ENCODE assay signal across 8 mouse cellular contexts in genomic region chr2:119872371-119873104, GRCm38 (mm10). TPM values are rescaled to one million over a fixed set of nuclear protein-coding genes. Genes with fewer than 3 reads are reported as not detected.
DNase-seq lines count a peak whose midpoint lies in the region; ATAC-seq and TF ChIP-seq lines count a peak whose summit lies in the region.

No protein-coding gene starts in this region.

- ATAC-seq in forebrain, embryonic 16.5 days, result peak; percentile 92
- peak; percentile 43 for ATAC-seq in neutrophil, adult 5-6 weeks (ENCODE audit: extremely low read depth, insufficient number of reproducible peaks, low FRiP score, poor library complexity, severe bottlenecking)

- under 1% methylated on average over 72 of the region's 73 CpGs for WGBS in forebrain, embryonic 16.5 days
- WGBS in lung, adult 2 months, result under 1% methylated on average over 72 of the region's 73 CpGs

- no peaks in the 10 kb centered on the region for H3K9me3 ChIP-seq in forebrain, embryonic 16.5 days (ENCODE audit: control insufficient read depth, low read length)

- peak overlapping the region; percentile 64 for H3K9ac ChIP-seq in forebrain, embryonic 16.5 days (replicated peaks; ENCODE audit: low read depth, low read length)

- H3K4me3 ChIP-seq in forebrain, embryonic 16.5 days (replicated peaks; ENCODE audit: low read length), result peak overlapping the region; percentile 54
- peak overlapping the region; percentile 75 for H3K4me3 ChIP-seq in layer of hippocampus, adult 2 months
- peak overlapping the region; percentile 75 for H3K4me3 ChIP-seq in lung, adult 2 months (replicated peaks; ENCODE audit: extremely low read depth, low read depth, low read length)

- H3K4me2 ChIP-seq in forebrain, embryonic 16.5 days (ENCODE audit: low read length), result peak overlapping the region; percentile 81

- peak; percentile 79 for DNase-seq in ES-CJ7 (ENCODE audit: low read depth, low spot score)
- DNase-seq in cerebellum, adult 18-20 months, result peak; percentile 86 to 87
- peak; percentile 51 for DNase-seq in heart, postnatal 25 days (ENCODE audit: low spot score)
- DNase-seq in layer of hippocampus, adult 2 months (ENCODE audit: low spot score in 2 of 2), result peak; percentile 68 to 72
- DNase-seq in lung, adult 2 months, result peak; percentile 73
- DNase-seq in testis, postnatal 10 days (ENCODE audit: low spot score), result peak; percentile 84

- no peaks in the 10 kb centered on the region for H3K36me3 ChIP-seq in forebrain, embryonic 16.5 days (ENCODE audit: control insufficient read depth, insufficient read depth)

- H3K27me3 ChIP-seq in forebrain, embryonic 16.5 days (replicated peaks; ENCODE audit: control insufficient read depth, insufficient read depth, low read length), result no peaks in the 10 kb centered on the region

- TF ChIP-seq POLR2A in lung, adult 2 months (IDR thresholded peaks at IDR 0.05; ENCODE audit: borderline replicate concordance, extremely low read depth, low read depth, low read length), result 0 out of 2 replicates have a peak, but pooled peaks have one; percentile 35

- peak; percentile 18 for TF ChIP-seq CTCF in layer of hippocampus, adult 2 months (conservative IDR thresholded peaks at IDR 0.05)
- TF ChIP-seq CTCF in lung, adult 2 months (IDR thresholded peaks at IDR 0.05; ENCODE audit: insufficient read depth, low read length), result no peak

- intact Hi-C loops in heart, postnatal 25 days (cut with DNase I), result no loop called here

- H3K27ac ChIP-seq in forebrain, embryonic 16.5 days (ENCODE audit: low read length), result peak overlapping the region; percentile 89
- peak overlapping the region; percentile 97 for H3K27ac ChIP-seq in layer of hippocampus, adult 2 months

- H3K4me1 ChIP-seq in forebrain, embryonic 16.5 days (replicated peaks; ENCODE audit: control insufficient read depth, insufficient read depth, low read length), result peaks cover 8% of the 10 kb centered on the region
- H3K4me1 ChIP-seq in lung, adult 2 months (ENCODE audit: control insufficient read depth, insufficient read depth, low read length), result no peaks in the 10 kb centered on the region

RNA-seq across cellular contexts. Expression of gene Mga, which starts 24.5 kb away (rescaled TPM):
- polyA plus RNA-seq in forebrain, embryonic 16.5 days (2015; fragmentation: Nextera tagmentation; extraction: Ambion mirVana), result 29.0 and 29.5 TPM in 2 replicates
- total RNA-seq in heart, postnatal 25 days (2021), result 10 to 100 TPM; 31.9 to 42.9 TPM
- 10 to 100 TPM; 66.6 to 72.7 TPM for total RNA-seq in layer of hippocampus, adult 2 months (2021)
- polyA plus RNA-seq in lung, adult 2 months (2012; rRNA removed), result 18.3 and 23.8 TPM in 2 replicates
- total RNA-seq in neutrophil, adult 5-6 weeks (2017), result 106 and 110 TPM in 2 replicates

Comparison
In these comparisons a context has a peak if more than half of its experiments do, and no peak if none do; other contexts are left out.
1. Peak in every context shown above with its lines: DNase-seq, ATAC-seq, H3K4me3 ChIP-seq and H3K27ac ChIP-seq.